Mouse (Mus musculus) spleen, adult 2 months (tissue): ENCODE results near the gene Rasgef1c.

Source experiments
- CTCF ChIP-seq: fragments of 200-500 bp; IDR thresholded peaks from 2 replicates; pipeline ENCODE4 v1.5.1; 2011; ENCODE audit warnings: mild to moderate bottlenecking, inconsistent platforms; ENCODE audit not compliant: insufficient read depth, insufficient read length, insufficient replicate concordance; ENCODE audit errors: extremely low read depth
- POLR2A ChIP-seq: fragments of 200-500 bp; IDR thresholded peaks from 2 replicates; pipeline ENCODE4 v1.6.1; 2011; ENCODE audit warnings: low read depth, low read length, inconsistent platforms

- TF ChIP-seq POLR2A: no peak
- TF ChIP-seq CTCF: no peak
Measured at GRCm38 (mm10) chr11:49977963-49978568, 76.4 kb downstream of the Rasgef1c start.
